In the genomic region with DNA sequence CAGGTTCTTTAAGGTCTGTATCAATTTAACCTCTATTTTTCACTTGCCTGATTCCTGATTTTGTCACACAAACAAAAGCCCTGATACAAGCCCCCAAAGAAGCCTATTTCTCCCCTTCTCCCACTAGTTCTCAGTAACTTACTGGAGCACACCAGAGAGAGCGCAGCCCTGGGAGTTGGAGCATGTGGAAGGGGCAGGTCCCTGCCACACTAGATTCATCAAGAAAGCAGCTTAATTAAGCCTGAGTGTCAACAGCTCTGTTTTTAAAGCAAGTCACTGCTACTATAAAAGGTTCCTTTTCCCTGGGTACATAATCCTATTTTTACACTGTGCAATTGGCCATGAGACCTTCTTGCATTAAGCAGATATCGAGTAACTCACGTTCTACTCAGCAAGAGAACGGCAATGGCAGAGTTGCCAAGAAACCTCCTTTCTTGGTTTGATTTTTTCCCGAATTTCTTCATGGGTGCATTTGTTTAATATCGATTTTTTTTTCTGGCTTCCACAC, we compare ENCODE assay signal across 17 mouse cellular contexts.
"Had no signal": no experiment of that assay in that cellular context is flagged by ENCODE, and none has a peak within 500 bp of the region (broad histone marks: within the 10 kb centered on the region; RNA-seq: fewer than 3 reads in every experiment).

No protein-coding gene starts in this region.

- H3K4me3 ChIP-seq: layer of hippocampus, adult 2 months; limb, embryonic 12.5 days; liver, embryonic 13.5 days; lung, embryonic 15.5 days; megakaryocyte, embryonic 14.5 days; midbrain, embryonic 12.5 days; stomach, embryonic 15.5 days had no signal

- H3K9ac ChIP-seq: limb, embryonic 12.5 days; liver, embryonic 13.5 days; liver, postnatal 0 days; lung, embryonic 15.5 days; midbrain, embryonic 12.5 days; stomach, embryonic 15.5 days had no signal

- H3K27ac ChIP-seq: layer of hippocampus, adult 2 months; limb, embryonic 12.5 days; liver, embryonic 13.5 days; lung, embryonic 15.5 days; macrophage; midbrain, embryonic 12.5 days; stomach, embryonic 15.5 days had no signal

- H3K27me3 ChIP-seq: liver, embryonic 13.5 days; lung, embryonic 15.5 days; megakaryocyte, embryonic 14.5 days; stomach, embryonic 15.5 days had no signal

- H3K4me1 ChIP-seq: liver, embryonic 13.5 days; lung, embryonic 15.5 days; megakaryocyte, embryonic 14.5 days; stomach, embryonic 15.5 days had no signal

- ATAC-seq: liver, postnatal 0 days had no signal

- H3K4me2 ChIP-seq: limb, embryonic 12.5 days; liver, embryonic 13.5 days; lung, embryonic 15.5 days; midbrain, embryonic 12.5 days; stomach, embryonic 15.5 days had no signal

- H3K9me3 ChIP-seq: limb, embryonic 12.5 days; liver, embryonic 13.5 days; lung, embryonic 15.5 days; megakaryocyte, embryonic 14.5 days; midbrain, embryonic 12.5 days; stomach, embryonic 15.5 days had no signal

- DNase-seq: kidney, adult 18-20 months; kidney, postnatal 10 days; kidney, postnatal 4 days; liver; liver, embryonic 13.5 days; liver, postnatal 0 days; lung, postnatal 14 days; right cerebral cortex, postnatal 4 days; spleen, adult 18-20 months; thymus, postnatal 36 days had no signal

- H3K36me3 ChIP-seq: limb, embryonic 12.5 days; liver, embryonic 13.5 days; lung, embryonic 15.5 days; midbrain, embryonic 12.5 days; stomach, embryonic 15.5 days had no signal
